Mouse (Mus musculus) lung, postnatal 0 days (tissue): ENCODE measurements around the gene Mast3. TPM values are rescaled to one million over a fixed set of nuclear protein-coding genes. Genes with fewer than 3 reads are reported as not detected.

ENCODE experiments used
- ATAC-seq: fragments of 200-750 bp; cut with Nextera tagmentation; 2 replicates; pipeline ENCODE4 v1.8.0; 2017; ENCODE audit warnings: moderate library complexity
- DNase-seq: peaks from one replicate; pipeline ENCODE4 v3.0.0-alpha.2; 2016; ENCODE audit warnings: low spot score
- H3K27ac ChIP-seq: fragments of 300-500 bp; sonication (generic); 2 replicates; pipeline ENCODE4 v1.5.1; 2014; ENCODE audit warnings: antibody characterized with exemption, mild to moderate bottlenecking, low read length, mixed read lengths
- H3K27me3 ChIP-seq: fragments of 300-500 bp; sonication (generic); replicated peaks from 2 replicates; pipeline ENCODE4 v1.6.1; 2014; ENCODE audit warnings: low read length, mixed read lengths; ENCODE audit not compliant: insufficient read depth
- H3K36me3 ChIP-seq: fragments of 300-500 bp; sonication (generic); 2 replicates; pipeline ENCODE4 v1.6.1; 2014; ENCODE audit warnings: low read length, mixed read lengths; ENCODE audit not compliant: insufficient read depth
- H3K4me1 ChIP-seq: fragments of 300-500 bp; sonication (generic); 2 replicates; pipeline ENCODE4 v1.6.1; 2014; ENCODE audit warnings: antibody characterized with exemption, low read depth, low read length, mixed read lengths; ENCODE audit not compliant: insufficient read depth
- H3K4me2 ChIP-seq: fragments of 300-500 bp; sonication (generic); replicated peaks from 2 replicates; pipeline ENCODE4 v1.6.1; 2014; ENCODE audit warnings: low read depth, mild to moderate bottlenecking, low read length, moderate library complexity, mixed read lengths
- H3K4me3 ChIP-seq: fragments of 300-500 bp; sonication (generic); 2 replicates; pipeline ENCODE4 v1.5.1; 2014; ENCODE audit warnings: low read depth, low read length
- H3K9ac ChIP-seq: fragments of 300-500 bp; sonication (generic); replicated peaks from 2 replicates; pipeline ENCODE4 v1.6.1; 2014; ENCODE audit warnings: low read depth, mild to moderate bottlenecking
- H3K9me3 ChIP-seq: fragments of 300-500 bp; sonication (generic); 2 replicates; pipeline ENCODE4 v1.6.1; 2016; ENCODE audit warnings: low read length, mixed read lengths
- CTCF ChIP-seq: IDR thresholded peaks from 2 replicates; pipeline ENCODE4 v1.5.1; 2016; ENCODE audit warnings: antibody characterized with exemption, mild to moderate bottlenecking
- EP300 ChIP-seq: IDR thresholded peaks from 2 replicates; pipeline ENCODE4 v1.6.1; 2016; ENCODE audit warnings: antibody characterized with exemption, mild to moderate bottlenecking, control low read depth
- WGBS: fragments of 180-500 bp; shearing (Covaris S2); extraction: QIAGEN DNeasy Blood & Tissue Kit; methylation state at CpG from one replicate; pipeline ENCODE4 v1.1.7; 2014; 5-methylcytosine and 5-hydroxymethylcytosine counted together
- polyA plus RNA-seq: library from polyadenylated mRNA; unstranded; fragments of >200 nt; fragmentation: Nextera tagmentation; extraction: Ambion mirVana; gene quantifications from 2 replicates; pipeline ENCODE4 v1.2.1, GENCODE M21; 2015

The Mast3 gene
- polyA plus RNA-seq, 1 experiment from 2014 or later, result 7.6 TPM

GRCm38 (mm10) chr8:70775851-70776495 is 28.9 kb downstream of the Mast3 start:
- ATAC-seq (no peak), DNase-seq (no peak)
- no peaks in the 10 kb centered on the region for H3K27me3 ChIP-seq
- peak overlapping the region; percentile 78 for H3K4me3 ChIP-seq
- peak overlapping the region; percentile 100 for H3K4me2 ChIP-seq
- peaks cover 10% of the 10 kb centered on the region; the same call in 1 of the 2 replicates for H3K4me1 ChIP-seq
- peaks cover 15% of the 10 kb centered on the region for H3K36me3 ChIP-seq
- peak overlapping the region; percentile 95 for H3K9ac ChIP-seq
- no peaks in the 10 kb centered on the region for H3K9me3 ChIP-seq
- WGBS, result 2% methylated on average over 28 of the region's 34 CpGs
- TF ChIP-seq EP300 (no peak), CTCF (no peak)
- H3K27ac ChIP-seq, result peak overlapping the region; percentile 98; the same call in 1 of the 2 replicates

DNA sequence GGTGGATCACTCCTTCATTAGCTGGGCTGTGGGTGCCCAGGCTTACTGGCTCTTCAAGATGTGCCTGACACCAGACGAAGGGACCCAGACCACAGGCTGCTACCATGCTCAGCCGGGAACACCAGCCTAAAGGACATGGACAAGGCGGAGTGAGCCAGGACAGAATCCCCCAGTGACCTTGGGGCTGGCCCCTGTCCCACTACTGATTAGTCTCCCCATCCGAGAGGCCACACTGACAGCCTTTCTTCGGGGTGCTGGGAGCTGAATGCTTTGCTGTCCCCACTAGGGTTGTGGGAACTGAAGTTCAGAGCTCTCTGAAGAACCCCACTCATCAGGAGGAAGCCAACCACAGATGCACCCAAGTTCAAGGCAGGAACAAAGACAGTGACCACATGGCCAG is 29.6 kb downstream of the Mast3 start:
- Histone ChIP-seq H3K9me3 (no peaks in the 10 kb centered on the region), H3K27ac (no peak overlapping the region), H3K9ac (peak overlapping the region; percentile 95), H3K4me1 (peaks cover 10% of the 10 kb centered on the region; the same call in 1 of the 2 replicates), H3K4me2 (peak overlapping the region; percentile 100; the same call in 1 of the 2 replicates), H3K36me3 (peaks cover 8% of the 10 kb centered on the region; the same call in 1 of the 2 replicates), H3K4me3 (no peak overlapping the region), H3K27me3 (no peaks in the 10 kb centered on the region)
- no peak for DNase-seq
- WGBS, result 82% methylated on average over 5 of the region's 5 CpGs
- no peak for ATAC-seq
- TF ChIP-seq EP300 (no peak), CTCF (no peak)

GRCm38 (mm10) chr8:70774740-70775139 is 30.1 kb downstream of the Mast3 start:
- DNase-seq (no peak), ATAC-seq (no peak)
- Histone ChIP-seq H3K9me3 (no peaks in the 10 kb centered on the region), H3K9ac (peak overlapping the region; percentile 95; the same call in 1 of the 2 replicates), H3K27ac (no peak overlapping the region), H3K36me3 (peaks cover 6% of the 10 kb centered on the region; the same call in 1 of the 2 replicates), H3K4me2 (no peak overlapping the region), H3K4me3 (no peak overlapping the region), H3K4me1 (peaks cover 10% of the 10 kb centered on the region; the same call in 1 of the 2 replicates), H3K27me3 (no peaks in the 10 kb centered on the region)
- WGBS, result 91% methylated on average over 18 of the region's 18 CpGs
- TF ChIP-seq EP300 (no peak), CTCF (no peak)

DNA sequence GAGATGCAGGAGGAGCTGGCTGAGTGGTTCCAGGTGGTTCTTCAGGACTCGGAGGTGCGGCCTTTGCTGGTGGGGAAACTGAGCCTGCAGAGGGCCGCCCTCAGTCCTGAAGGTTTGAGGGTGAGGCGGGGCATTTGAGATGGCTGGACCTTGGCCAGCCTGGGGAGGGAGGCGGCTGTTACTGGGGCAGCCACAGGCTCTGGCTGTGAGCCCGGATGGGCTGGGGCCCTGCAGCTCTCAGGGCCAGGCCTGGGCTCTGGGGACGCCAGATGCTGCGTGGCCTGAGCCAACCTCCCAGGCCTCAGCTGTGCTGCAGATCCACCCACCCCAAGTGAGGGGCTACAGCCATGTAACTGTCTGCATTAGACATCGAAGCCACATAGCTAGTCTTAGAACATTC is 31.0 kb downstream of the Mast3 start:
- ATAC-seq, result no peak
- no peak overlapping the region for H3K4me2 ChIP-seq
- WGBS, result 24% methylated on average over 9 of the region's 9 CpGs

DNA sequence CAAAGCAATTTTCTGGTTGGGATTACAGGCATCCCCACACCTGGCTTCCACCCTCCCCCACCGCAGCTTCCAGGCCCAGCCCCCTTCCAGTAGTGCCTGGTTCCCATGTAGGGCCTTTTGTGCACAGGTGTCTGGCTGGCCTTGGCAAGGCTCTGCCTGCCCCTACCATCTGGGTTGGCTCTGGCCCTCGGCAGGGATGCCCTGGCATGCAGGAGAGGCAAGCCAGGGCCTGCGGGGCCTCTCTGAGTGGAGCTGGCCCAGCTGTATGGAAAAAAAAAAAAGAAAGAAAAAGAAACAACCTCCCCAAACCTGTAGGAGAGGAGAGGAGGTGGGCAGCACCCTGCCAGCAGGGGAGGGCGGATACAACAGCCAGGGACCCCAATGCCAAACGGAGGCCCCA is 31.4 kb downstream of the Mast3 start:
- H3K36me3 ChIP-seq, result peaks cover 6% of the 10 kb centered on the region; the same call in 1 of the 2 replicates
- no peak for ATAC-seq
- WGBS, result 72% methylated on average over 5 of the region's 5 CpGs
- H3K9ac ChIP-seq, result no peak overlapping the region
- H3K4me3 ChIP-seq, result no peak overlapping the region
- no peaks in the 10 kb centered on the region for H3K9me3 ChIP-seq
- no peaks in the 10 kb centered on the region for H3K27me3 ChIP-seq
- TF ChIP-seq EP300 (no peak), CTCF (no peak)
- peaks cover 10% of the 10 kb centered on the region; the same call in 1 of the 2 replicates for H3K4me1 ChIP-seq
- DNase-seq, result no peak
- H3K27ac ChIP-seq, result 0 out of 2 replicates have a peak overlapping the region, but pooled peaks have one; percentile 54
- no peak overlapping the region for H3K4me2 ChIP-seq

More for the DNA sequence above, 31.0 kb downstream of the Mast3 start:
- peaks cover 10% of the 10 kb centered on the region; the same call in 1 of the 2 replicates for H3K4me1 ChIP-seq
- H3K9me3 ChIP-seq, result no peaks in the 10 kb centered on the region
- H3K27me3 ChIP-seq, result no peaks in the 10 kb centered on the region
- TF ChIP-seq EP300, result no peak
- no peak for TF ChIP-seq CTCF
- peaks cover 3% of the 10 kb centered on the region; the same call in 1 of the 2 replicates for H3K36me3 ChIP-seq
- H3K27ac ChIP-seq, result peak overlapping the region; percentile 54
- DNase-seq, result peak; percentile 81
- H3K4me3 ChIP-seq, result no peak overlapping the region
- H3K9ac ChIP-seq, result peak overlapping the region; percentile 95; the same call in 1 of the 2 replicates

DNA sequence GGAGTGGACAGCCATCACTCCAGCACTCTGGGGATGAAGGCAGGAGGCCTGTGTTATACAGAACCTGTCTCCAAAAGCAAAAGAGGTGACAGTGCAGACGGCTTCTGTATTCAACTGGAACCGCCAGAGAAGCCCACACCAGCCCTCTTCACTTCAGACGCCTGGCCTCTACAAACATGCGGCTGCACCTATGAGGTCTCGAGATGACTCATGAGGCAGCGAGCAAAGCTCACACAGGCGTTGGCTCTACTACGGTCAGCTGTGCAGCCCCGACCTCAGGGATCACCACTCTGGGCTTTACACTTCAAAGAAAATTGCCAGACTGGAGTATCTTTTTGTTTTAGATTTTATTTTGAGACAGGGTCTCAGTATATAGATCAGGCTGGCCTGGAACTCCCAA is 32.0 kb downstream of the Mast3 start:
- no peaks in the 10 kb centered on the region for H3K9me3 ChIP-seq
- H3K4me2 ChIP-seq, result no peak overlapping the region
- no peak overlapping the region for H3K9ac ChIP-seq
- no peak overlapping the region for H3K4me3 ChIP-seq
- no peaks in the 10 kb centered on the region for H3K27me3 ChIP-seq
- DNase-seq (peak; percentile 54), ATAC-seq (no peak)
- H3K4me1 ChIP-seq, result peaks cover 10% of the 10 kb centered on the region; the same call in 1 of the 2 replicates
- no peak for TF ChIP-seq EP300
- no peak for TF ChIP-seq CTCF
- peaks cover 6% of the 10 kb centered on the region; the same call in 1 of the 2 replicates for H3K36me3 ChIP-seq
- 60% methylated on average over 9 of the region's 9 CpGs for WGBS
- H3K27ac ChIP-seq, result 0 out of 2 replicates have a peak overlapping the region, but pooled peaks have one; percentile 21
